Mouse (Mus musculus) myocyte (in vitro differentiated cells): ENCODE measurements at regions not wholly inside any gene's neighbourhood (a gene's known extent, or its start where the extent isn't known, plus 50 kb on each side); places are given as distances from the start of the nearest gene placed in this dataset.
A peak's percentile ranks its signal among the peaks of the same experiment; 100 is the strongest.

Source experiments
- H3K27me3 ChIP-seq: one replicate; pipeline ENCODE4 v1.6.1; 2011; ENCODE audit not compliant: control insufficient read depth, insufficient read depth, insufficient read length
- H3K36me3 ChIP-seq: one replicate; pipeline ENCODE4 v1.6.1; 2011; ENCODE audit not compliant: control insufficient read depth, insufficient read depth
- H3K4me2 ChIP-seq: one replicate; pipeline ENCODE4 v1.6.1; 2011; ENCODE audit warnings: low read depth, control low read depth
- H3K4me3 ChIP-seq: one replicate; pipeline ENCODE4 v1.5.1; 2011; ENCODE audit warnings: mild to moderate bottlenecking, control low read depth, moderate library complexity
- H3K79me2 ChIP-seq: one replicate; pipeline ENCODE4 v1.6.1; 2011; ENCODE audit not compliant: control insufficient read depth, insufficient read depth
- H3ac ChIP-seq: one replicate; pipeline ENCODE4 v1.6.1; 2011; ENCODE audit not compliant: control insufficient read depth, insufficient read length
- CEBPB ChIP-seq: IDR thresholded peaks from 2 replicates; pipeline ENCODE4 v1.6.1; 2011; ENCODE audit warnings: mild to moderate bottlenecking, moderate library complexity; ENCODE audit not compliant: poor library complexity, insufficient read depth, severe bottlenecking
- E2F4 ChIP-seq: IDR thresholded peaks from one replicate; pipeline ENCODE4 v1.6.1; 2011; ENCODE audit warnings: mild to moderate bottlenecking, control low read depth, moderate library complexity; ENCODE audit not compliant: insufficient read depth
- MAX ChIP-seq: IDR thresholded peaks from one replicate; pipeline ENCODE4 v1.6.1; 2011; ENCODE audit warnings: low read depth, mild to moderate bottlenecking, control low read depth
- MYOD1 ChIP-seq, 3 experiments: IDR thresholded peaks; one replicate each; pipeline ENCODE4 v1.6.1; 2011; ENCODE audit warnings: control low read depth in 2 of 3, low read depth in 2 of 3, mild to moderate bottlenecking in 2 of 3, moderate library complexity in 1 of 3; ENCODE audit not compliant: insufficient read length in 2 of 3, control insufficient read depth in 1 of 3
- MYOG ChIP-seq, 3 experiments: IDR thresholded peaks; one replicate each; pipeline ENCODE4 v1.6.1; 2011; ENCODE audit warnings: control low read depth in 2 of 3, low read depth in 2 of 3, mild to moderate bottlenecking in 2 of 3; ENCODE audit not compliant: insufficient read length in 2 of 3, control insufficient read depth in 1 of 3, insufficient read depth in 1 of 3
- POLR2A ChIP-seq: IDR thresholded peaks from one replicate; pipeline ENCODE4 v1.6.1; 2011; ENCODE audit warnings: low read depth, mild to moderate bottlenecking, control low read depth, moderate library complexity; ENCODE audit not compliant: insufficient read length
- POLR2AphosphoS2 ChIP-seq: IDR thresholded peaks from one replicate; pipeline ENCODE4 v1.6.1; 2011; ENCODE audit warnings: low read depth, control low read depth; ENCODE audit not compliant: insufficient read length
- REST ChIP-seq: IDR thresholded peaks from one replicate; pipeline ENCODE4 v1.6.1; 2011; ENCODE audit warnings: mild to moderate bottlenecking, control low read depth, moderate library complexity; ENCODE audit not compliant: insufficient read depth, insufficient read length
- SRF ChIP-seq: IDR thresholded peaks from one replicate; pipeline ENCODE4 v1.6.1; 2011; ENCODE audit warnings: low read depth; ENCODE audit not compliant: control insufficient read depth, insufficient read length
- TCF12 ChIP-seq: IDR thresholded peaks from one replicate; pipeline ENCODE4 v1.6.1; 2011; ENCODE audit warnings: mild to moderate bottlenecking, control low read depth; ENCODE audit not compliant: poor library complexity, insufficient read depth, severe bottlenecking
- TCF3 ChIP-seq: IDR thresholded peaks from one replicate; pipeline ENCODE4 v1.6.1; 2011; ENCODE audit warnings: low read depth, control low read depth; ENCODE audit not compliant: insufficient read length
- USF1 ChIP-seq: IDR thresholded peaks from one replicate; pipeline ENCODE4 v1.6.1; 2011; ENCODE audit warnings: low read depth, mild to moderate bottlenecking, control low read depth, moderate library complexity

DNA sequence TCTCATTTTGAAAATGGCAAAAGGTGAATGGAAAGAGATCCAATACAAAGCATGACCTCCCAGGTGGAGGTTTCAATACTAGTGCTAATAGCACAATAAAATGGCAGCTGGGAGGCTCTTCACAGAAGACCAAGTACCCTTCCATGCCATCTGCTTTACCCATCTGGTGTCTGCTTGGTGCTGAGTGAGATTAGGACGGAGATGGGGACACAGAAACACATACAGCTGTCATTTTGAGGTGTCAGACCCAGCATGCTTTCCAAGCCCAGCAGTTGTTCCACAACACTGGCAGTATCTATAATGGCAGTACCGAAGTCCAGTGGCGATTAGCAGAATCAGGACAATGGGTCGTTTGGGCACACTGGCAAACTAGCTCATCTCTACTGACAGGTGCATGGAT lies 118.9 kb upstream of the 1700064H15Rik start:
- no peak overlapping the region for H3ac ChIP-seq
- TF ChIP-seq TCF3 (no peak), USF1 (no peak), POLR2AphosphoS2 (no peak), E2F4 (no peak), TCF12 (no peak), MAX (no peak), REST (no peak), CEBPB (no peak), SRF (no peak), MYOG (IDR thresholded peaks at IDR 0.05; ENCODE audit: control insufficient read depth in 1 of 3, insufficient read depth in 1 of 3, insufficient read length in 2 of 3, low read depth in 2 of 3) (no peak), POLR2A (no peak)
- H3K79me2 ChIP-seq, result no peaks in the 10 kb centered on the region
- H3K4me2 ChIP-seq, result no peak overlapping the region
- no peaks in the 10 kb centered on the region for H3K27me3 ChIP-seq
- H3K36me3 ChIP-seq, result no peaks in the 10 kb centered on the region
- no peak overlapping the region for H3K4me3 ChIP-seq

- H3ac ChIP-seq, result no peak overlapping the region
- H3K36me3 ChIP-seq, result no peaks in the 10 kb centered on the region
- TF ChIP-seq POLR2A (no peak), MYOD1 (IDR thresholded peaks at IDR 0.05; ENCODE audit: control insufficient read depth in 1 of 3, insufficient read length in 2 of 3, low read depth in 2 of 3) (peak in 1 of 3 experiments; percentile 67), USF1 (no peak)
- no peak overlapping the region for H3K4me3 ChIP-seq
- no peak overlapping the region for H3K4me2 ChIP-seq
- no peaks in the 10 kb centered on the region for H3K27me3 ChIP-seq
- no peaks in the 10 kb centered on the region for H3K79me2 ChIP-seq
These were observed 123.5 kb upstream of the 1700064H15Rik start for GRCm38 (mm10) chr3:19751946-19752345.

GRCm38 (mm10) chr3:19754011-19754410 lies 125.5 kb upstream of the 1700064H15Rik start:
- TF ChIP-seq MYOD1 (IDR thresholded peaks at IDR 0.05; ENCODE audit: control insufficient read depth in 1 of 3, insufficient read length in 2 of 3, low read depth in 2 of 3) (no peak), POLR2A (no peak), SRF (no peak)
- H3K4me3 ChIP-seq, result no peak overlapping the region
- no peaks in the 10 kb centered on the region for H3K27me3 ChIP-seq
- no peak overlapping the region for H3K4me2 ChIP-seq
- H3ac ChIP-seq, result no peak overlapping the region
- H3K79me2 ChIP-seq, result no peaks in the 10 kb centered on the region
- H3K36me3 ChIP-seq, result no peaks in the 10 kb centered on the region

GRCm38 (mm10) chr3:19754636-19755035 lies 126.2 kb upstream of the 1700064H15Rik start:
- H3K79me2 ChIP-seq, result no peaks in the 10 kb centered on the region
- no peak overlapping the region for H3K4me2 ChIP-seq
- no peaks in the 10 kb centered on the region for H3K36me3 ChIP-seq
- no peak for TF ChIP-seq MAX
- TF ChIP-seq SRF, result no peak
- no peak for TF ChIP-seq MYOG (IDR thresholded peaks at IDR 0.05; ENCODE audit: control insufficient read depth in 1 of 3, insufficient read depth in 1 of 3, insufficient read length in 2 of 3, low read depth in 2 of 3)
- TF ChIP-seq POLR2A, result no peak
- no peak for TF ChIP-seq TCF3
- TF ChIP-seq CEBPB, result no peak
- no peak for TF ChIP-seq MYOD1 (IDR thresholded peaks at IDR 0.05; ENCODE audit: control insufficient read depth in 1 of 3, insufficient read length in 2 of 3, low read depth in 2 of 3)
- TF ChIP-seq E2F4, result no peak
- no peak for TF ChIP-seq TCF12
- no peak for TF ChIP-seq POLR2AphosphoS2
- no peak for TF ChIP-seq REST
- TF ChIP-seq USF1, result no peak
- H3K4me3 ChIP-seq, result no peak overlapping the region
- no peaks in the 10 kb centered on the region for H3K27me3 ChIP-seq
- H3ac ChIP-seq, result no peak overlapping the region

DNA sequence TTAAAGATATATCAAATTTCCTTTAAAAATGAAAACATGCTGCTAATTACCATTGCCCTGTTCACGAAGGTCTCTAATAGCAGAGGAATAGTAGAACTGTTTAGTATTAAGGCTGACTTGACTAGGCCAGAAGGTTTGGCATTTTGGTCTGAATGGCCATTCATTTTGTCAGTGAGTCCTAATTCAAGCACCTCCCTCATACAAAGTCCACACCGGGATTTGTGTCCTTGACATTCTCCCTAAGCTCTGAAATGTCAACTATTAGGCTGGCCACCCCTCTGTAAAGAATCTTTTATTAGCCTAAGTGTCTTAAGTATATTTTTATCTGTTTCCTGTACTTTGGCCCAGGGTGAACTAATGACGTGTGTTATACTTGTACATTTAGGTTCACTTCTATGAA lies 126.7 kb upstream of the 1700064H15Rik start:
- Histone ChIP-seq H3K27me3 (no peaks in the 10 kb centered on the region), H3K4me2 (no peak overlapping the region), H3ac (no peak overlapping the region), H3K36me3 (no peaks in the 10 kb centered on the region), H3K4me3 (no peak overlapping the region), H3K79me2 (no peaks in the 10 kb centered on the region)
- TF ChIP-seq TCF12, result no peak
- no peak for TF ChIP-seq MYOD1 (IDR thresholded peaks at IDR 0.05; ENCODE audit: control insufficient read depth in 1 of 3, insufficient read length in 2 of 3, low read depth in 2 of 3)
- no peak for TF ChIP-seq REST
- no peak for TF ChIP-seq MAX
- no peak for TF ChIP-seq MYOG (IDR thresholded peaks at IDR 0.05; ENCODE audit: control insufficient read depth in 1 of 3, insufficient read depth in 1 of 3, insufficient read length in 2 of 3, low read depth in 2 of 3)
- TF ChIP-seq USF1, result no peak
- TF ChIP-seq E2F4, result no peak
- no peak for TF ChIP-seq SRF
